In genomic region chr11:96341701-96342575, GRCm38 (mm10) we compare ENCODE assay signal across 9 mouse cellular contexts. TPM values are rescaled to one million over a fixed set of nuclear protein-coding genes. Genes with fewer than 3 reads are reported as not detected.
DNase-seq lines count a peak whose midpoint lies in the region; ATAC-seq and TF ChIP-seq lines count a peak whose summit lies in the region.
"Had no signal": no experiment of that assay in that cellular context is flagged by ENCODE, and none has a peak within 500 bp of the region (broad histone marks: within the 10 kb centered on the region; RNA-seq: fewer than 3 reads in every experiment).

No protein-coding gene starts in this region.

- H3K4me1 ChIP-seq in liver, adult 2 months (ENCODE audit: control insufficient read depth, insufficient read depth, low read length), result no peaks in the 10 kb centered on the region
- H3K4me1 ChIP-seq in heart, embryonic 10.5 days, result peaks cover 52% of the 10 kb centered on the region
- peaks cover 87% of the 10 kb centered on the region for H3K4me1 ChIP-seq in kidney, embryonic 14.5 days (ENCODE audit: control insufficient read depth, insufficient read depth, low read length)

- peak overlapping the region; percentile 73 for H3K4me2 ChIP-seq in kidney, embryonic 14.5 days (replicated peaks; ENCODE audit: low read depth, low read length)

- no peaks in the 10 kb centered on the region for H3K79me2 ChIP-seq in liver, adult 2 months (ENCODE audit: control insufficient read depth, insufficient read depth, low read length)

- no peaks in the 10 kb centered on the region for H3K36me3 ChIP-seq in liver, adult 2 months (ENCODE audit: control insufficient read depth, insufficient read depth, low read length)
- H3K36me3 ChIP-seq in heart, embryonic 10.5 days, result 0 out of 2 replicates have a peak, but pooled peaks cover 2% of the 10 kb centered on the region
- peaks cover 43% of the 10 kb centered on the region for H3K36me3 ChIP-seq in kidney, embryonic 14.5 days (ENCODE audit: control insufficient read depth, insufficient read depth, low read length)

- peaks cover 22% of the 10 kb centered on the region for H3K27me3 ChIP-seq in liver, adult 2 months (ENCODE audit: control insufficient read depth, insufficient read depth, low read length)
- peaks cover 100% of the 10 kb centered on the region for H3K27me3 ChIP-seq in heart, embryonic 10.5 days (ENCODE audit: insufficient read depth, poor library complexity, severe bottlenecking)
- no peaks in the 10 kb centered on the region for H3K27me3 ChIP-seq in kidney, embryonic 14.5 days (ENCODE audit: control insufficient read depth, insufficient read depth, low read length)

- no peak for ATAC-seq in kidney, embryonic 14.5 days (ENCODE audit: low FRiP score, low TSS enrichment)

- H3K4me3 ChIP-seq in liver, adult 2 months (ENCODE audit: insufficient read depth, low read depth, low read length), result peak overlapping the region; percentile 56
- H3K4me3 ChIP-seq in heart, embryonic 10.5 days, result peak overlapping the region; percentile 58
- peak overlapping the region; percentile 37 for H3K4me3 ChIP-seq in kidney, embryonic 14.5 days (ENCODE audit: low read length)

- TF ChIP-seq CTCF in liver, adult 2 months (IDR thresholded peaks at IDR 0.05; ENCODE audit: low read depth, low read length), result no peak

- peak overlapping the region; percentile 71 for H3K27ac ChIP-seq in liver, adult 2 months (replicated peaks; ENCODE audit: insufficient read depth, low read depth, low read length)
- peak overlapping the region; percentile 89 for H3K27ac ChIP-seq in heart, embryonic 10.5 days
- H3K27ac ChIP-seq in kidney, embryonic 14.5 days (ENCODE audit: low read depth, low read length), result peak overlapping the region; percentile 100

- H3K9me3 ChIP-seq in heart, embryonic 10.5 days, result no peaks in the 10 kb centered on the region
- no peaks in the 10 kb centered on the region for H3K9me3 ChIP-seq in kidney, embryonic 14.5 days (ENCODE audit: control insufficient read depth, low read length)

- WGBS in liver, adult 2 months, result 4% methylated on average over 40 of the region's 40 CpGs
- WGBS in heart, embryonic 10.5 days, result under 1% methylated on average over 40 of the region's 40 CpGs
- 2% methylated on average over 40 of the region's 40 CpGs for WGBS in kidney, embryonic 14.5 days

- no peak for TF ChIP-seq POLR2A in liver, adult 2 months (IDR thresholded peaks at IDR 0.05; ENCODE audit: extremely low read depth, insufficient read depth, low read length)

- H3K9ac ChIP-seq in liver, adult 2 months (ENCODE audit: low read depth, low read length), result peak overlapping the region; percentile 70
- H3K9ac ChIP-seq in kidney, embryonic 14.5 days (ENCODE audit: low read depth, low read length), result peak overlapping the region; percentile 77

- no peak for DNase-seq in liver, adult 2 months (ENCODE audit: extremely low read depth, low read depth, low spot score)
- no peak for DNase-seq in liver
- DNase-seq in heart, embryonic 10.5 days (ENCODE audit: low spot score), result no peak
- DNase-seq in neural tube, embryonic 10.5 days (ENCODE audit: extremely low spot score, low spot score), result peak; percentile 77
- no peak for DNase-seq in cerebellum, adult 9-10 months
- DNase-seq in cerebellum, adult 11-12 months, result no peak
- DNase-seq in layer of hippocampus, adult 8-10 months (ENCODE audit: low spot score in 2 of 2), result no peak

RNA-seq across cellular contexts. Expression of gene Hoxb2, which starts 8.4 kb away (rescaled TPM):
- total RNA-seq in liver, adult 2 months (2014; rRNA removed), result 0.46 and 0.60 TPM in 2 replicates
- polyA plus RNA-seq in liver, adult 2 months (2012; rRNA removed), result 0.98 and 1.3 TPM in 2 replicates
- polyA plus RNA-seq in heart, embryonic 10.5 days (2016; fragmentation: Nextera tagmentation; extraction: Ambion mirVana), result 5.7 and 27.6 TPM in 2 replicates
- 49.9 and 67.2 TPM in 2 replicates for polyA plus RNA-seq in kidney, embryonic 14.5 days (2014; fragmentation: Nextera tagmentation; extraction: Ambion mirVana)
- total RNA-seq in layer of hippocampus, adult 8-10 months (2022), result not detected
- total RNA-seq: MEL had no signal

RNA-seq across cellular contexts. Expression of gene Hoxb3, which starts 18.8 kb away (rescaled TPM):
- total RNA-seq in liver, adult 2 months (2014; rRNA removed), result 0.18 and 0.47 TPM in 2 replicates
- polyA plus RNA-seq in liver, adult 2 months (2012; rRNA removed), result 0.47 and 0.48 TPM in 2 replicates
- polyA plus RNA-seq in heart, embryonic 10.5 days (2016; fragmentation: Nextera tagmentation; extraction: Ambion mirVana), result 0.42 and 1.8 TPM in 2 replicates
- polyA plus RNA-seq in kidney, embryonic 14.5 days (2014; fragmentation: Nextera tagmentation; extraction: Ambion mirVana), result 8.2 and 8.6 TPM in 2 replicates
- not detected for total RNA-seq in layer of hippocampus, adult 8-10 months (2022)
- total RNA-seq: MEL had no signal

RNA-seq across cellular contexts. Expression of gene Hoxb1, which starts 23.6 kb away (rescaled TPM):
- not detected in 2 replicates for total RNA-seq in liver, adult 2 months (2014; rRNA removed)
- not detected in 2 replicates for polyA plus RNA-seq in liver, adult 2 months (2012; rRNA removed)
- 0.20 and 3.3 TPM in 2 replicates for polyA plus RNA-seq in heart, embryonic 10.5 days (2016; fragmentation: Nextera tagmentation; extraction: Ambion mirVana)
- 0.27 and 0.37 TPM in 2 replicates for polyA plus RNA-seq in kidney, embryonic 14.5 days (2014; fragmentation: Nextera tagmentation; extraction: Ambion mirVana)
- total RNA-seq in layer of hippocampus, adult 8-10 months (2022), result not detected
- total RNA-seq: MEL had no signal

RNA-seq across cellular contexts. Expression of gene Hoxb4, which starts 23.9 kb away (rescaled TPM):
- 0.37 and 0.67 TPM in 2 replicates for total RNA-seq in liver, adult 2 months (2014; rRNA removed)
- 0.55 and 0.91 TPM in 2 replicates for polyA plus RNA-seq in liver, adult 2 months (2012; rRNA removed)
- 0.31 and 2.0 TPM in 2 replicates for polyA plus RNA-seq in heart, embryonic 10.5 days (2016; fragmentation: Nextera tagmentation; extraction: Ambion mirVana)
- 4.2 and 8.6 TPM in 2 replicates for polyA plus RNA-seq in kidney, embryonic 14.5 days (2014; fragmentation: Nextera tagmentation; extraction: Ambion mirVana)
- under 1 TPM in 1 of 4 experiments, not detected in 3; 0.13 TPM for total RNA-seq in layer of hippocampus, adult 8-10 months (2022)
- total RNA-seq: MEL had no signal

RNA-seq across cellular contexts. Expression of gene Hoxb5, which starts 38.8 kb away (rescaled TPM):
- total RNA-seq in liver, adult 2 months (2014; rRNA removed), result 0.09 and 0.20 TPM in 2 replicates
- polyA plus RNA-seq in liver, adult 2 months (2012; rRNA removed), result 0.35 and 0.40 TPM in 2 replicates
- 1.0 and 5.2 TPM in 2 replicates for polyA plus RNA-seq in heart, embryonic 10.5 days (2016; fragmentation: Nextera tagmentation; extraction: Ambion mirVana)
- polyA plus RNA-seq in kidney, embryonic 14.5 days (2014; fragmentation: Nextera tagmentation; extraction: Ambion mirVana), result 22.1 and 24.3 TPM in 2 replicates
- total RNA-seq in layer of hippocampus, adult 8-10 months (2022), result not detected
- total RNA-seq: MEL had no signal
